Mouse (Mus musculus) heart, postnatal 0 days (tissue): ENCODE data around the gene AI464131.

Source experiments
- CTCF ChIP-seq: IDR thresholded peaks from 2 replicates; pipeline ENCODE4 v1.5.1; 2016; ENCODE audit warnings: antibody characterized with exemption, control low read depth, low read depth
- EP300 ChIP-seq: IDR thresholded peaks from 2 replicates; pipeline ENCODE4 v1.6.1; 2016; ENCODE audit warnings: antibody characterized with exemption, low read depth

- TF ChIP-seq CTCF (no peak), EP300 (no peak)
Observed at GRCm38 (mm10) chr4:41522136-41522535, 19.3 kb upstream of the AI464131 start.
